In genomic region chr9:59578505-59578867, GRCm38 (mm10) we compare ENCODE assay signal across 8 mouse cellular contexts. TPM values are rescaled to one million over a fixed set of nuclear protein-coding genes. Genes with fewer than 3 reads are reported as not detected.
DNase-seq lines count a peak whose midpoint lies in the region; ATAC-seq lines count a peak whose summit lies in the region.

No protein-coding gene starts in this region.

- peak overlapping the region; percentile 71 for H3K4me2 ChIP-seq in kidney, embryonic 16.5 days (replicated peaks; ENCODE audit: low read depth, low read length)
- peak overlapping the region; percentile 59 for H3K4me2 ChIP-seq in embryonic facial prominence, embryonic 11.5 days (ENCODE audit: low read depth, low read length)
- H3K4me2 ChIP-seq in hindbrain, embryonic 16.5 days (ENCODE audit: low read length): peak overlapping the region; percentile 82
- H3K4me2 ChIP-seq in midbrain, embryonic 16.5 days (ENCODE audit: low read length): peak overlapping the region; percentile 57

- H3K9ac ChIP-seq in kidney, embryonic 16.5 days (replicated peaks; ENCODE audit: low read length): no peak overlapping the region
- no peak overlapping the region for H3K9ac ChIP-seq in embryonic facial prominence, embryonic 11.5 days (replicated peaks; ENCODE audit: low read length)
- peak overlapping the region; percentile 73 for H3K9ac ChIP-seq in hindbrain, embryonic 16.5 days (ENCODE audit: low read depth, low read length)
- peak overlapping the region; percentile 74 for H3K9ac ChIP-seq in midbrain, embryonic 16.5 days (ENCODE audit: low read depth, low read length)

- H3K27me3 ChIP-seq in kidney, embryonic 16.5 days (ENCODE audit: insufficient read depth, low read length): peaks cover 29% of the 10 kb centered on the region
- no peaks in the 10 kb centered on the region for H3K27me3 ChIP-seq in embryonic facial prominence, embryonic 11.5 days (ENCODE audit: control insufficient read depth, insufficient read depth, low read length)
- H3K27me3 ChIP-seq in hindbrain, embryonic 16.5 days (replicated peaks; ENCODE audit: control insufficient read depth, insufficient read depth, low read length): no peaks in the 10 kb centered on the region
- peaks cover 3% of the 10 kb centered on the region; the same call in 1 of the 2 replicates for H3K27me3 ChIP-seq in midbrain, embryonic 16.5 days (ENCODE audit: control insufficient read depth, insufficient read depth, low read depth, low read length)

- no peaks in the 10 kb centered on the region for H3K36me3 ChIP-seq in kidney, embryonic 16.5 days (ENCODE audit: insufficient read depth, low read length)
- no peaks in the 10 kb centered on the region for H3K36me3 ChIP-seq in embryonic facial prominence, embryonic 11.5 days (replicated peaks; ENCODE audit: control insufficient read depth, insufficient read depth, low read depth, low read length)
- no peaks in the 10 kb centered on the region for H3K36me3 ChIP-seq in hindbrain, embryonic 16.5 days (ENCODE audit: control insufficient read depth, insufficient read depth, low read length)
- no peaks in the 10 kb centered on the region for H3K36me3 ChIP-seq in midbrain, embryonic 16.5 days (ENCODE audit: control insufficient read depth, insufficient read depth, low read length)

- no peaks in the 10 kb centered on the region for H3K9me3 ChIP-seq in kidney, embryonic 16.5 days (ENCODE audit: low read length)
- no peaks in the 10 kb centered on the region for H3K9me3 ChIP-seq in embryonic facial prominence, embryonic 11.5 days (replicated peaks; ENCODE audit: control insufficient read depth, low read length)
- no peaks in the 10 kb centered on the region for H3K9me3 ChIP-seq in hindbrain, embryonic 16.5 days (ENCODE audit: control insufficient read depth, low read length)
- H3K9me3 ChIP-seq in midbrain, embryonic 16.5 days (replicated peaks; ENCODE audit: control insufficient read depth, low read length, poor library complexity, severe bottlenecking): no peaks in the 10 kb centered on the region

- peak overlapping the region; percentile 45 for H3K4me3 ChIP-seq in kidney, embryonic 16.5 days (ENCODE audit: low read length)
- H3K4me3 ChIP-seq in embryonic facial prominence, embryonic 11.5 days (ENCODE audit: low read depth, low read length): peak overlapping the region; percentile 27
- peak overlapping the region; percentile 55 for H3K4me3 ChIP-seq in hindbrain, embryonic 16.5 days (ENCODE audit: low read length)
- peak overlapping the region; percentile 57 for H3K4me3 ChIP-seq in midbrain, embryonic 16.5 days (ENCODE audit: low read depth, low read length)

- peak; percentile 62; the same call in 1 of the 2 replicates for ATAC-seq in kidney, embryonic 16.5 days (ENCODE audit: low FRiP score, low TSS enrichment)
- no peak for ATAC-seq in embryonic facial prominence, embryonic 11.5 days (replicated peaks; ENCODE audit: insufficient number of reproducible peaks, low FRiP score, low TSS enrichment, low read depth)
- no peak; the same call in 1 of the 2 replicates for ATAC-seq in hindbrain, embryonic 16.5 days
- ATAC-seq in midbrain, embryonic 16.5 days: no peak; the same call in 1 of the 2 replicates

- no peak overlapping the region for H3K27ac ChIP-seq in kidney, embryonic 16.5 days (ENCODE audit: low read length)
- H3K27ac ChIP-seq in embryonic facial prominence, embryonic 11.5 days (replicated peaks; ENCODE audit: low read depth, low read length): no peak overlapping the region
- H3K27ac ChIP-seq in hindbrain, embryonic 16.5 days (ENCODE audit: low read depth, low read length): peak overlapping the region; percentile 67; the same call in 1 of the 2 replicates
- peak overlapping the region; percentile 60 for H3K27ac ChIP-seq in midbrain, embryonic 16.5 days (ENCODE audit: low read length)

- 1% methylated on average over 20 of the region's 20 CpGs for WGBS in kidney, embryonic 16.5 days
- under 1% methylated on average over 18 of the region's 20 CpGs for WGBS in embryonic facial prominence, embryonic 11.5 days
- 2% methylated on average over 10 of the region's 20 CpGs for WGBS in hindbrain, embryonic 16.5 days
- WGBS in midbrain, embryonic 16.5 days: 1% methylated on average over 18 of the region's 20 CpGs

- H3K4me1 ChIP-seq in kidney, embryonic 16.5 days (ENCODE audit: insufficient read depth, low read length): peaks cover 10% of the 10 kb centered on the region
- no peaks in the 10 kb centered on the region for H3K4me1 ChIP-seq in embryonic facial prominence, embryonic 11.5 days (ENCODE audit: control insufficient read depth, insufficient read depth, low read length)
- peaks cover 12% of the 10 kb centered on the region for H3K4me1 ChIP-seq in hindbrain, embryonic 16.5 days (ENCODE audit: control insufficient read depth, insufficient read depth, low read depth, low read length)
- peaks cover 15% of the 10 kb centered on the region for H3K4me1 ChIP-seq in midbrain, embryonic 16.5 days (ENCODE audit: control insufficient read depth, insufficient read depth, low read length)

- DNase-seq in kidney, adult 9 months: no peak
- no peak for DNase-seq in embryonic facial prominence, embryonic 11.5 days (ENCODE audit: low spot score)
- no peak for DNase-seq in ovary, postnatal 14 days (ENCODE audit: low spot score)
- DNase-seq in layer of hippocampus, postnatal 14 days (ENCODE audit: low spot score in 2 of 2): no peak
- DNase-seq in Muller cell, postnatal 12 days (ENCODE audit: inconsistent ontology term): no peak

RNA-seq across cellular contexts. Expression of gene Celf6, which starts 0.8 kb away (rescaled TPM):
- 0.32 and 0.53 TPM in 2 replicates for polyA plus RNA-seq in kidney, embryonic 16.5 days (2015; fragmentation: Nextera tagmentation; extraction: Ambion mirVana)
- polyA plus RNA-seq in embryonic facial prominence, embryonic 11.5 days (2014; fragmentation: Nextera tagmentation; extraction: Ambion mirVana): 1.2 and 1.7 TPM in 2 replicates
- 46.6 and 52.6 TPM in 2 replicates for polyA plus RNA-seq in hindbrain, embryonic 16.5 days (2015; fragmentation: Nextera tagmentation; extraction: Ambion mirVana)
- 64.7 and 65.0 TPM in 2 replicates for polyA plus RNA-seq in midbrain, embryonic 16.5 days (2015; fragmentation: Nextera tagmentation; extraction: Ambion mirVana)
- 10 to 100 TPM; 26.7 to 33.8 TPM for total RNA-seq in layer of hippocampus, postnatal 14 days (2021)

RNA-seq across cellular contexts. Expression of gene Parp6, which starts 38.6 kb away (rescaled TPM):
- polyA plus RNA-seq in kidney, embryonic 16.5 days (2015; fragmentation: Nextera tagmentation; extraction: Ambion mirVana): 23.6 and 30.0 TPM in 2 replicates
- 36.8 and 43.6 TPM in 2 replicates for polyA plus RNA-seq in embryonic facial prominence, embryonic 11.5 days (2014; fragmentation: Nextera tagmentation; extraction: Ambion mirVana)
- 197 and 213 TPM in 2 replicates for polyA plus RNA-seq in hindbrain, embryonic 16.5 days (2015; fragmentation: Nextera tagmentation; extraction: Ambion mirVana)
- polyA plus RNA-seq in midbrain, embryonic 16.5 days (2015; fragmentation: Nextera tagmentation; extraction: Ambion mirVana): 214 and 222 TPM in 2 replicates
- total RNA-seq in layer of hippocampus, postnatal 14 days (2021): 100 to 1,000 TPM; 155 to 171 TPM

RNA-seq across cellular contexts. Expression of gene Tmem202, which starts 38.8 kb away (rescaled TPM):
- 0.27 TPM in 1 of 2 replicates, not detected in the other for polyA plus RNA-seq in kidney, embryonic 16.5 days (2015; fragmentation: Nextera tagmentation; extraction: Ambion mirVana)
- polyA plus RNA-seq in embryonic facial prominence, embryonic 11.5 days (2014; fragmentation: Nextera tagmentation; extraction: Ambion mirVana): not detected in 2 replicates
- polyA plus RNA-seq in hindbrain, embryonic 16.5 days (2015; fragmentation: Nextera tagmentation; extraction: Ambion mirVana): 1.1 and 1.3 TPM in 2 replicates
- polyA plus RNA-seq in midbrain, embryonic 16.5 days (2015; fragmentation: Nextera tagmentation; extraction: Ambion mirVana): 0.94 and 0.97 TPM in 2 replicates
- 1 to 10 TPM; 2.4 to 2.7 TPM for total RNA-seq in layer of hippocampus, postnatal 14 days (2021)

RNA-seq across cellular contexts. Expression of gene Hexa, which starts 39.1 kb away (rescaled TPM):
- 69.7 and 78.1 TPM in 2 replicates for polyA plus RNA-seq in kidney, embryonic 16.5 days (2015; fragmentation: Nextera tagmentation; extraction: Ambion mirVana)
- 49.4 and 64.0 TPM in 2 replicates for polyA plus RNA-seq in embryonic facial prominence, embryonic 11.5 days (2014; fragmentation: Nextera tagmentation; extraction: Ambion mirVana)
- 68.0 and 71.3 TPM in 2 replicates for polyA plus RNA-seq in hindbrain, embryonic 16.5 days (2015; fragmentation: Nextera tagmentation; extraction: Ambion mirVana)
- 60.4 and 62.4 TPM in 2 replicates for polyA plus RNA-seq in midbrain, embryonic 16.5 days (2015; fragmentation: Nextera tagmentation; extraction: Ambion mirVana)
- 10 to 100 TPM; 32.6 to 39.1 TPM for total RNA-seq in layer of hippocampus, postnatal 14 days (2021)

Comparison
In these comparisons a context has a peak if more than half of its experiments do, and no peak if none do; other contexts are left out.
1. H3K27ac ChIP-seq: peak in hindbrain, embryonic 16.5 days (single experiment) and midbrain, embryonic 16.5 days (single experiment); none in kidney, embryonic 16.5 days (single experiment) and embryonic facial prominence, embryonic 11.5 days (single experiment).
2. H3K9ac ChIP-seq: peak in hindbrain, embryonic 16.5 days (single experiment) and midbrain, embryonic 16.5 days (single experiment); none in kidney, embryonic 16.5 days (single experiment) and embryonic facial prominence, embryonic 11.5 days (single experiment).
3. RNA of gene Celf6, which starts 0.8 kb away (polyA plus RNA-seq): 64.7 to 65.0 TPM in midbrain, embryonic 16.5 days and 46.6 to 52.6 TPM in hindbrain, embryonic 16.5 days; 1.2 to 1.7 TPM in embryonic facial prominence, embryonic 11.5 days and 0.32 to 0.53 TPM in kidney, embryonic 16.5 days; every median in the first group is over 10 times any median in the second.
4. Peak in every context shown above with its lines, with median percentiles within 50 percentile points of each other: H3K4me2 ChIP-seq and H3K4me3 ChIP-seq.